Mouse (Mus musculus): Measurements from ENCODE around the gene Ppp3cb. TPM values are rescaled to one million over a fixed set of nuclear protein-coding genes. Genes with fewer than 3 reads are reported as not detected.
A peak's percentile ranks its signal among the peaks of the same experiment; 100 is the strongest.

Ppp3cb gene
- total RNA-seq, 2 experiments from 2014 or later, result 170 to 204 TPM

- Histone ChIP-seq H3K4me3 (peak within 1 kb of the TSS; percentile 82), H3K27ac (peak within 1 kb of the TSS; percentile 95)
- TF ChIP-seq CTCF (IDR thresholded peaks at IDR 0.05), result peak; percentile 10; the same call in 1 of the 2 replicates
- intact Hi-C loops (cut with DNase I), result loop anchor here (5.0 kb wide), 5 partner anchors 42 to 132 kb away; partner anchors contain the start of genes Ecd, Fam149b, Mrps16 and Ppp3cb
- DNase-seq, result peak; percentile 84
Observed at GRCm38 (mm10) chr14:20479291-20480194, 66.8 kb downstream of the Ppp3cb start, which contains the start of gene Anxa7. Anxa7 (minus strand) TSS chr14:20480133.

GRCm38 (mm10) chr14:20478801-20479200 is 67.6 kb downstream of the Ppp3cb start:
- intact Hi-C loops (cut with DNase I), result loop anchor here (5.0 kb wide), 4 partner anchors 42 to 132 kb away; partner anchors contain the start of genes Ecd, Fam149b and Ppp3cb
- peak overlapping the region; percentile 95 for H3K27ac ChIP-seq

GRCm38 (mm10) chr14:20478385-20478784 is 68.0 kb downstream of the Ppp3cb start:
- intact Hi-C loops (cut with DNase I), result loop anchor here (5.0 kb wide), 4 partner anchors 41 to 131 kb away; partner anchors contain the start of genes Ecd, Fam149b and Ppp3cb
- peak overlapping the region; percentile 82 for H3K4me3 ChIP-seq
- no peak for DNase-seq
- H3K27ac ChIP-seq, result peak overlapping the region; percentile 95
- TF ChIP-seq CTCF (IDR thresholded peaks at IDR 0.05), result no peak

More at GRCm38 (mm10) chr14:20478801-20479200, 67.6 kb downstream of the Ppp3cb start:
- DNase-seq, result peak; percentile 62
- peak overlapping the region; percentile 82 for H3K4me3 ChIP-seq
- TF ChIP-seq CTCF (IDR thresholded peaks at IDR 0.05), result no peak

GRCm38 (mm10) chr14:20477261-20478025 is 68.9 kb downstream of the Ppp3cb start:
- peak overlapping the region; percentile 95 for H3K27ac ChIP-seq
- H3K4me3 ChIP-seq, result peak overlapping the region; percentile 43
- no peak for DNase-seq
- TF ChIP-seq CTCF (IDR thresholded peaks at IDR 0.05), result no peak
- intact Hi-C loops (cut with DNase I), result loop anchor here (5.0 kb wide), 4 partner anchors 40 to 130 kb away; partner anchors contain the start of genes Ecd, Fam149b and Ppp3cb

- H3K4me3 ChIP-seq, result no peak overlapping the region
- H3K27ac ChIP-seq, result no peak overlapping the region
- TF ChIP-seq CTCF (IDR thresholded peaks at IDR 0.05), result no peak
- intact Hi-C loops (cut with DNase I), result no loop called here
- DNase-seq, result no peak
Observed at GRCm38 (mm10) chr14:20460216-20460615, 86.2 kb downstream of the Ppp3cb start.

GRCm38 (mm10) chr14:20458378-20458777 is 88.0 kb downstream of the Ppp3cb start:
- DNase-seq, result no peak
- TF ChIP-seq CTCF (IDR thresholded peaks at IDR 0.05), result no peak
- no peak overlapping the region for H3K27ac ChIP-seq
- intact Hi-C loops (cut with DNase I), result no loop called here
- H3K4me3 ChIP-seq, result no peak overlapping the region

GRCm38 (mm10) chr14:20452929-20453328 is 93.4 kb downstream of the Ppp3cb start:
- no peak overlapping the region for H3K27ac ChIP-seq
- intact Hi-C loops (cut with DNase I), result no loop called here

GRCm38 (mm10) chr14:20451765-20452331 is 94.5 kb downstream of the Ppp3cb start, which contains the start of gene Cfap70:
Cfap70 (minus strand) TSS chr14:20452226.
- TF ChIP-seq CTCF (IDR thresholded peaks at IDR 0.05), result no peak
- H3K27ac ChIP-seq, result no peak within 1 kb of the TSS
- DNase-seq, result peak; percentile 47
- intact Hi-C loops (cut with DNase I), result no loop called here
- peak within 1 kb of the TSS; percentile 63 for H3K4me3 ChIP-seq

More at GRCm38 (mm10) chr14:20452929-20453328, 93.4 kb downstream of the Ppp3cb start:
- H3K4me3 ChIP-seq, result no peak overlapping the region
- TF ChIP-seq CTCF (IDR thresholded peaks at IDR 0.05), result no peak
- no peak for DNase-seq

- TF ChIP-seq CTCF (IDR thresholded peaks at IDR 0.05), result no peak
- Histone ChIP-seq H3K27ac (no peak overlapping the region), H3K4me3 (peak overlapping the region; percentile 63)
- intact Hi-C loops (cut with DNase I), result no loop called here
- no peak for DNase-seq
Observed at GRCm38 (mm10) chr14:20451302-20451701, 95.1 kb downstream of the Ppp3cb start.

Other genes with a start within 250 kb of the Ppp3cb start
- gene Ecd, start 198.5 kb downstream of the Ppp3cb start, total RNA-seq (2021), result 10 to 100 TPM; 32.7 to 38.9 TPM
- 10 to 100 TPM; 18.2 to 22.7 TPM for gene Fam149b, start 198.4 kb downstream of the Ppp3cb start, total RNA-seq (2021)
- 10 to 100 TPM in 1 of 2 experiments, 1 to 10 TPM in 1; 8.4 to 12.4 TPM for gene Dnajc9, start 157.7 kb downstream of the Ppp3cb start, total RNA-seq (2021)
- 10 to 100 TPM; 43.1 to 57.5 TPM for gene Mrps16, start 152.9 kb downstream of the Ppp3cb start, total RNA-seq (2021)
- under 1 TPM; 0.05 to 0.33 TPM for gene Cfap70, start 94.3 kb downstream of the Ppp3cb start, total RNA-seq (2021)
- gene Anxa7, start 66.4 kb downstream of the Ppp3cb start, total RNA-seq (2021), result 10 to 100 TPM; 38.8 to 66.8 TPM
- gene Mss51, start 49.7 kb downstream of the Ppp3cb start, total RNA-seq (2021), result 100 to 1,000 TPM in 1 of 2 experiments, 10 to 100 TPM in 1; 78.1 to 157 TPM
- gene Usp54, start 94.5 kb upstream of the Ppp3cb start, total RNA-seq (2021), result 1 to 10 TPM; 4.9 to 6.3 TPM
- 1,000 to 10,000 TPM; 2,377 to 3,782 TPM for gene Myoz1, start 110.0 kb upstream of the Ppp3cb start, total RNA-seq (2021)
- gene Synpo2l, start 121.8 kb upstream of the Ppp3cb start, total RNA-seq (2021), result 100 to 1,000 TPM; 142 to 187 TPM
- gene Sec24c, start 127.7 kb upstream of the Ppp3cb start, total RNA-seq (2021), result 10 to 100 TPM; 73.8 to 76.3 TPM
- 1 to 10 TPM; 1.9 to 3.3 TPM for gene Fut11, start 148.4 kb upstream of the Ppp3cb start, total RNA-seq (2021)
- gene Chchd1, start 156.4 kb upstream of the Ppp3cb start, total RNA-seq (2021), result 100 to 1,000 TPM; 120 to 152 TPM
- gene Zswim8, start 161.0 kb upstream of the Ppp3cb start, total RNA-seq (2021), result 10 to 100 TPM; 35.0 to 37.0 TPM
- gene Ndst2, start 188.0 kb upstream of the Ppp3cb start, total RNA-seq (2021), result 1 to 10 TPM; 6.2 to 7.1 TPM
- gene Camk2g, start 247.5 kb upstream of the Ppp3cb start, total RNA-seq (2021), result 100 to 1,000 TPM; 162 to 163 TPM